Mouse (Mus musculus) myocyte (in vitro differentiated cells): ENCODE results near the gene AU040320.

Experiments
- CEBPB ChIP-seq: IDR thresholded peaks from 2 replicates; pipeline ENCODE4 v1.6.1; 2011; ENCODE audit warnings: mild to moderate bottlenecking, moderate library complexity; ENCODE audit not compliant: poor library complexity, insufficient read depth, severe bottlenecking
- E2F4 ChIP-seq: IDR thresholded peaks from one replicate; pipeline ENCODE4 v1.6.1; 2011; ENCODE audit warnings: mild to moderate bottlenecking, control low read depth, moderate library complexity; ENCODE audit not compliant: insufficient read depth
- MAX ChIP-seq: IDR thresholded peaks from one replicate; pipeline ENCODE4 v1.6.1; 2011; ENCODE audit warnings: low read depth, mild to moderate bottlenecking, control low read depth
- MYOD1 ChIP-seq, 3 experiments: IDR thresholded peaks; one replicate each; pipeline ENCODE4 v1.6.1; 2011; ENCODE audit warnings: control low read depth in 2 of 3, low read depth in 2 of 3, mild to moderate bottlenecking in 2 of 3, moderate library complexity in 1 of 3; ENCODE audit not compliant: insufficient read length in 2 of 3, control insufficient read depth in 1 of 3
- POLR2A ChIP-seq: IDR thresholded peaks from one replicate; pipeline ENCODE4 v1.6.1; 2011; ENCODE audit warnings: low read depth, mild to moderate bottlenecking, control low read depth, moderate library complexity; ENCODE audit not compliant: insufficient read length
- POLR2AphosphoS2 ChIP-seq: IDR thresholded peaks from one replicate; pipeline ENCODE4 v1.6.1; 2011; ENCODE audit warnings: low read depth, control low read depth; ENCODE audit not compliant: insufficient read length
- REST ChIP-seq: IDR thresholded peaks from one replicate; pipeline ENCODE4 v1.6.1; 2011; ENCODE audit warnings: mild to moderate bottlenecking, control low read depth, moderate library complexity; ENCODE audit not compliant: insufficient read depth, insufficient read length
- USF1 ChIP-seq: IDR thresholded peaks from one replicate; pipeline ENCODE4 v1.6.1; 2011; ENCODE audit warnings: low read depth, mild to moderate bottlenecking, control low read depth, moderate library complexity

- TF ChIP-seq MYOD1 (IDR thresholded peaks at IDR 0.05; ENCODE audit: control insufficient read depth in 1 of 3, insufficient read length in 2 of 3, low read depth in 2 of 3), result no peak
- no peak for TF ChIP-seq POLR2A
- TF ChIP-seq POLR2AphosphoS2, result no peak
- TF ChIP-seq REST, result no peak
- TF ChIP-seq CEBPB, result no peak
- TF ChIP-seq MAX, result no peak
- no peak for TF ChIP-seq USF1
- no peak for TF ChIP-seq E2F4
These were observed 96.9 kb downstream of the AU040320 start for GRCm38 (mm10) chr4:126850019-126850777.
